Mouse (Mus musculus): Measurements from ENCODE around the gene Ier5.

Gene Ier5

GRCm38 (mm10) chr1:155054366-155054965 is 45.0 kb downstream of the Ier5 start:
- no peak for DNase-seq (ENCODE audit: low spot score in 2 of 2)

DNA sequence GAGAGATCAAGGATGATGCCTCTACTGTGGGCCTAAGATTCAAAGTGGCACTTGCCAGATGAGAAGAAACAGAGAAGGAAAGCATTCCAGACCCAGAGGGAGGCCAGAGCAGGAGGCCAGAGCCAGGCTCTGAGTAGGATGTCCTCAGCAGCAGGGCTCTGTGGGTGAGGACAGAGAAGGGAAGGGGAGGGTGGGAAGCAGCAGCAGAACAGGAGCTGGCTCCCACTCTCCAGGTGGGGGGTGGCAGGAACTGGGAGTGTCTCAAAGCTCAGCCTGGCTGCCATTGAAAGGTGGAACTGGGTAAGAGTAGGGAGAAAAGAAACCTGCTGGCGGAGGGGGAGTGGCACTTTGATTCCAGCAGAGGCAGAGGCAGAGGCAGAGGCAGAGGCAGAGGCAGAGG is 46.1 kb downstream of the Ier5 start:
- no peak for DNase-seq (ENCODE audit: low spot score in 2 of 2)

DNA sequence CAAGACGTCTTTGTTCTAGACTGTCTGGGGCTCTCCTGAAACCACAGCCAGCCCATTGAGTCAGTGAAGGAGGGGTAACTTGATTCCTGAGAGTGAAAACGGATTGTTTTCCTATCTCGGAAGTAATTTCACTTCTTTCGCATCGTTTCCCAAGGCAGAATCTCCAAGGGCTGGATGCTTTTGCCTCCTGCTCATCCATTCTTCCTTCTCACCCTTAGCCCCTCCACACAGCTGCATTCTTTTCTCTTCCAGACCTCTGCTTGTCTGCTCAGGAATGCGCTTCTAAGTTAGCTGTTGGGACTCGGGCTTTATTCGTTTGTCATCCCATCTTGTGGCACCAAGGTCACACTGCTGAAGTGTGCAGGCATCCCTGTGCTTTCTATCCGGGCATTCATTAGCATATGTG is 46.7 kb downstream of the Ier5 start:
- DNase-seq (ENCODE audit: low spot score in 2 of 2) = no peak

- no peak for DNase-seq (ENCODE audit: low spot score in 2 of 2)
Measured at GRCm38 (mm10) chr1:155052131-155052760, 47.2 kb downstream of the Ier5 start.

DNA sequence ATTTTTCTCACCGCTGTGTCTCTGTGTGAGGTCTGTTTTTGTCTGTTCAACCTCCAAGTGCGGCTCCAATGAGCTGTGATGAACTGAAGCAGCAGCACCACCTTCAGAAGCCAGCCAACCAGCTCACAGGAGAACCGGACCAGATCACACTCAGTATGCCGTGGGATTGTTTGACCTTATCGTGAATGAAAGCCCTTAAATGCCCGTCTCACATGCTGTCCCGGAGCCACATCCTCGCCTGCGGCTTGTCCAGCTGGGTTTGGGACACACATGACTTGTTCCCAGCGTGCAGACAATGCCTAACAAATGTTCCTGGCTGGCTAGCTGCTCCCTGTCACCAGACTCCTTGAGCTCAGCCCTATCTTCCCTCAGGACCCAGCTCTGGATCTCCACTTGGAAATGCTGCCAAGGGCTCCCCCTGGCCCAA is 47.7 kb downstream of the Ier5 start:
- peak in 1 of 2 experiments; percentile 26 for DNase-seq (ENCODE audit: low spot score in 2 of 2)

DNA sequence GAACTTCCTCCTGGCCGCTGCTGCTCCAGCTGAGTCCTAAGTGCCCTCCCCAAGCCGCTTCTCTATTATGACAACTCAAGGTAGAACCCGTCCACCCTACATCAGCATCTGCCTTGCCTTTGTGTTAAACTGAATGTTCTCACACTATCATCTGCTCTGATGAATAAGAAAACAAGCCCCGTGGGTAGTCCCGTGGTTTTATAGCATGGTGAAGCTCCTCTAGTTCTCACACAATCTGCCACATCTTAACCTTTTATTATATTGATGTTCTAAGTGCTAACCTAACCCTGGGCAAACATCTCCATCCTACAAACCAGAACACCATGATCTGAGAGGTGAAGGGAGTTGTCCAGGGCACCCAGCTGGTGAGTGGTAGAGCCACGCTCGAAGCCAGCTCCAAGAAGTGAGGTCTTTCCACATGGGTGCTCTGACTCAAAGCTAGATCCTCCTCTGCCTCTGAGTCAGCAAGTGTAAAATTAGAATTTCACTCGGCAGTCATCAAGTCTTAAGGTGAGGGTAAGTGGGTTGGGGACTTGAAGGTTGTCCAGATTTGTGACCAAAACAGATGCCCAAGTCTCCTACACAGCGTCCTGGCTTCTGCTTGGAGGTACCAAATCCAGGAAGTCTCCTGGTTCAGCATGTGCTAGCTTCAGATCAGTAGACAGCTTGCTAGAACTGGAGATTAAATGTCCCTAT is 48.4 kb downstream of the Ier5 start:
- peak; percentile 63 to 81 for DNase-seq (ENCODE audit: low spot score in 2 of 2)

- peak in 1 of 2 experiments; percentile 34 for DNase-seq (ENCODE audit: low spot score in 2 of 2)
Measured at GRCm38 (mm10) chr1:155050174-155050573, 49.3 kb downstream of the Ier5 start.

GRCm38 (mm10) chr1:155048947-155049346 is 50.5 kb downstream of the Ier5 start:
- peak; percentile 82 to 88 for DNase-seq (ENCODE audit: low spot score in 2 of 2)

Data from right cerebral cortex, postnatal 36 days (tissue).